ENCODE assay signal across 8 mouse cellular contexts in genomic region chr16:26371325-26372053, GRCm38 (mm10). TPM values are rescaled to one million over a fixed set of nuclear protein-coding genes. Genes with fewer than 3 reads are reported as not detected.
DNase-seq lines count a peak whose midpoint lies in the region; ATAC-seq and TF ChIP-seq lines count a peak whose summit lies in the region.

Cldn1 (minus strand) TSS chr16:26371841.

- no peaks in the 10 kb centered on the region; the same call in none of the 2 replicates for H3K27me3 ChIP-seq in embryonic facial prominence, embryonic 13.5 days
- no peaks in the 10 kb centered on the region for H3K27me3 ChIP-seq in kidney, adult 2 months (replicated peaks; ENCODE audit: control insufficient read depth, insufficient read depth, low read length)
- no peaks in the 10 kb centered on the region for H3K27me3 ChIP-seq in limb, embryonic 11.5 days (ENCODE audit: control insufficient read depth, insufficient read depth, low read length)
- 0 out of 2 replicates have a peak, but pooled peaks cover 3% of the 10 kb centered on the region for H3K27me3 ChIP-seq in midbrain, embryonic 13.5 days

- peak within 1 kb of the TSS; percentile 74 for H3K9ac ChIP-seq in embryonic facial prominence, embryonic 13.5 days
- H3K9ac ChIP-seq in limb, embryonic 11.5 days (ENCODE audit: low read length), result peak within 1 kb of the TSS; percentile 55
- H3K9ac ChIP-seq in midbrain, embryonic 13.5 days (replicated peaks), result peak within 1 kb of the TSS; percentile 59

- 0 out of 2 replicates have a peak, but pooled peaks cover 8% of the 10 kb centered on the region for H3K4me1 ChIP-seq in embryonic facial prominence, embryonic 13.5 days
- H3K4me1 ChIP-seq in kidney, adult 2 months (ENCODE audit: control insufficient read depth, insufficient read depth, low read length), result peaks cover 4% of the 10 kb centered on the region; the same call in 1 of the 2 replicates
- 0 out of 2 replicates have a peak, but pooled peaks cover 2% of the 10 kb centered on the region for H3K4me1 ChIP-seq in limb, embryonic 11.5 days (ENCODE audit: control insufficient read depth, insufficient read depth, low read length)
- peaks cover 10% of the 10 kb centered on the region for H3K4me1 ChIP-seq in midbrain, embryonic 13.5 days (replicated peaks)

- H3K36me3 ChIP-seq in embryonic facial prominence, embryonic 13.5 days, result no peaks in the 10 kb centered on the region
- H3K36me3 ChIP-seq in kidney, adult 2 months (ENCODE audit: control insufficient read depth, insufficient read depth, low read length), result no peaks in the 10 kb centered on the region
- H3K36me3 ChIP-seq in limb, embryonic 11.5 days (ENCODE audit: control insufficient read depth, insufficient read depth, low read length), result no peaks in the 10 kb centered on the region
- no peaks in the 10 kb centered on the region for H3K36me3 ChIP-seq in midbrain, embryonic 13.5 days

- 3% methylated on average over 33 of the region's 33 CpGs for WGBS in embryonic facial prominence, embryonic 13.5 days
- WGBS in kidney, adult 2 months, result 3% methylated on average over 33 of the region's 33 CpGs
- 5% methylated on average over 33 of the region's 33 CpGs for WGBS in limb, embryonic 11.5 days
- 3% methylated on average over 33 of the region's 33 CpGs for WGBS in midbrain, embryonic 13.5 days

- DNase-seq in adrenal gland, postnatal 4 days (ENCODE audit: low spot score in 2 of 2), result peak; percentile 74 to 85
- DNase-seq in heart, adult 18-20 months, result peak; percentile 65 to 85
- peak; percentile 87 for DNase-seq in kidney, adult 2 months
- peak; percentile 96 for DNase-seq in limb, embryonic 11.5 days (ENCODE audit: low spot score)
- peak; percentile 36 for DNase-seq in skeletal muscle tissue, adult 2 months (ENCODE audit: low read depth, low spot score)
- DNase-seq in yolk sac, embryonic 10.5 days (ENCODE audit: low spot score), result peak; percentile 81

- H3K4me3 ChIP-seq in embryonic facial prominence, embryonic 13.5 days, result peak within 1 kb of the TSS; percentile 51
- peak within 1 kb of the TSS; percentile 63 for H3K4me3 ChIP-seq in kidney, adult 2 months (ENCODE audit: insufficient read depth, low read depth, low read length)
- H3K4me3 ChIP-seq in limb, embryonic 11.5 days (ENCODE audit: low read depth, low read length), result peak within 1 kb of the TSS; percentile 39
- peak within 1 kb of the TSS; percentile 48 for H3K4me3 ChIP-seq in midbrain, embryonic 13.5 days (replicated peaks)

- no peak for TF ChIP-seq POLR2A in kidney, adult 2 months (IDR thresholded peaks at IDR 0.05; ENCODE audit: low read depth, low read length)

- peak; percentile 79 for TF ChIP-seq CTCF in kidney, adult 2 months (conservative IDR thresholded peaks at IDR 0.05; ENCODE audit: insufficient read depth, insufficient read length, low read depth, low read length)

- peak within 1 kb of the TSS; percentile 45 for H3K27ac ChIP-seq in embryonic facial prominence, embryonic 13.5 days
- H3K27ac ChIP-seq in kidney, adult 2 months (ENCODE audit: insufficient read depth, low read depth, low read length), result no peak within 1 kb of the TSS
- H3K27ac ChIP-seq in limb, embryonic 11.5 days (replicated peaks; ENCODE audit: low read depth, low read length), result no peak within 1 kb of the TSS
- no peak within 1 kb of the TSS for H3K27ac ChIP-seq in midbrain, embryonic 13.5 days

- H3K4me2 ChIP-seq in embryonic facial prominence, embryonic 13.5 days, result peak within 1 kb of the TSS; percentile 83
- peak within 1 kb of the TSS; percentile 86 for H3K4me2 ChIP-seq in limb, embryonic 11.5 days (ENCODE audit: low read depth, severe bottlenecking)
- H3K4me2 ChIP-seq in midbrain, embryonic 13.5 days (replicated peaks), result peak within 1 kb of the TSS; percentile 85

- peak; percentile 68; the same call in 1 of the 2 replicates for ATAC-seq in embryonic facial prominence, embryonic 13.5 days (ENCODE audit: insufficient number of reproducible peaks, insufficient read depth, low FRiP score, low TSS enrichment, low read depth)
- peak; percentile 82 for ATAC-seq in limb, embryonic 11.5 days (ENCODE audit: insufficient number of reproducible peaks, low FRiP score, low TSS enrichment, low read depth)
- peak; percentile 88 for ATAC-seq in midbrain, embryonic 13.5 days

- no peaks in the 10 kb centered on the region for H3K9me3 ChIP-seq in embryonic facial prominence, embryonic 13.5 days
- no peaks in the 10 kb centered on the region for H3K9me3 ChIP-seq in limb, embryonic 11.5 days (ENCODE audit: control insufficient read depth, low read length)
- H3K9me3 ChIP-seq in midbrain, embryonic 13.5 days, result no peaks in the 10 kb centered on the region

RNA-seq across cellular contexts. Expression of gene Cldn1, which starts in this region (rescaled TPM):
- total RNA-seq in adrenal gland, postnatal 4 days (2021), result 10 to 100 TPM; 29.5 to 42.3 TPM
- 12.6 and 14.1 TPM in 2 replicates for polyA plus RNA-seq in embryonic facial prominence, embryonic 13.5 days (2015; fragmentation: Nextera tagmentation; extraction: Ambion mirVana)
- under 1 TPM; 0.27 to 0.54 TPM for total RNA-seq in heart, adult 18-20 months (2021)
- 17.7 and 18.2 TPM in 2 replicates for polyA plus RNA-seq in kidney, adult 2 months (2012; rRNA removed)
- 3.9 and 4.3 TPM in 2 replicates for polyA plus RNA-seq in limb, embryonic 11.5 days (2014; fragmentation: Nextera tagmentation; extraction: Ambion mirVana)
- polyA plus RNA-seq in midbrain, embryonic 13.5 days (2015; fragmentation: Nextera tagmentation; extraction: Ambion mirVana), result 2.1 and 3.2 TPM in 2 replicates

Comparison
In these comparisons a context has a peak if more than half of its experiments do, and no peak if none do; other contexts are left out.
1. RNA of gene Cldn1 (total RNA-seq): 29.5 to 42.3 TPM in adrenal gland, postnatal 4 days; 0.27 to 0.54 TPM in heart, adult 18-20 months; every median in the first group is over 10 times any median in the second.
2. Peak in DNase-seq in heart, adult 18-20 months; RNA of the gene not detected or under 1 TPM.
3. DNase-seq: peak in every context shown above with its lines; median percentile 96 in limb, embryonic 11.5 days; 87 in kidney, adult 2 months; 81 in yolk sac, embryonic 10.5 days; 80 in adrenal gland, postnatal 4 days; 75 in heart, adult 18-20 months; 36 in skeletal muscle tissue, adult 2 months.
4. Peak in every context shown above with its lines, with median percentiles within 50 percentile points of each other: ATAC-seq, H3K4me2 ChIP-seq, H3K4me3 ChIP-seq and H3K9ac ChIP-seq.